Mouse (Mus musculus): ENCODE measurements around the gene Zfp583. TPM values are rescaled to one million over a fixed set of nuclear protein-coding genes. Genes with fewer than 3 reads are reported as not detected.
"Not testable (repeated sequence)": the region's sequence is repeated elsewhere in the genome, so short reads cannot be mapped to it uniquely, and the experiment has no call there.

The Zfp583 gene
- 16.9 and 17.4 TPM in 2 replicates for polyA plus RNA-seq (2015; fragmentation: Nextera tagmentation; extraction: Ambion mirVana)

DNA sequence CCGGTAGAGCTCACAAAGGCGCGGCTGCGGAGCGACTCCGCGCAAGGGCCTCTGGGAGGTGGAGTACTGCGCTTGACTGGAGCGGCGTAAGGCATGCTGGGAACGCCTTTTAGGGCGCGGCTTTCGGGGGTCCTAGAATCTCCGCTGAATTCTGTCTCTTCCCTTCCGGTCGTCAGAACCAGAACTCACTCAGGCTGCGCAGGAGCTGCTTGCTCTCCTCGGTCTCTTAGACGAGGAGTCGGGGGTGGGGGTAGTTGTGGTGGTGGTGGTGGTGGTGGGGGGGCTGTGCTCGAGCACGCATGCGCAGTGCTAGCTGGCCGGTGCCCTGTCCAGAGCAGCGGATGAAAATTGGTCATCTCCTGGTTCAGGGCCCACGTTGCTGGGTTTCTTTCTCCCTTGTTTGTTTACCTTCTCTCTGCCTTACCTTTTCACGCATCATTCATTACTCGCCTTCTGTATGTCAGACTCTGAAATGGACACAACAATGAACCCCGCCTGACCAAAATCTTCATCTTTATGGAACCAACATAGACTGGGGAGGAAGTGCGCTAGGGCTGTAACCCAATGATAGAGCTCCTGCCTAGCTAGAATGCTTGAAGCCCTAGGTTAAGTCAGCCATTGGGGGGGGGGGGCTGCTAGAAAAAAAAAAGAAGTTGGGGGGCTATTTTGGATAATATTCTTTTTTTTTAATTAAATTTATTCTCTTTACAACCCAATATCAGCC lies at the start of gene Zfp583:
Zfp583 (minus strand) TSS at position 53 of the 724 bp plus-strand sequence.
- Histone ChIP-seq H3K4me2 (ENCODE audit: low read length) (peak within 1 kb of the TSS; percentile 55), H3K4me3 (ENCODE audit: low read depth, low read length) (peak within 1 kb of the TSS; percentile 70), H3K27ac (ENCODE audit: low read length) (peak within 1 kb of the TSS; percentile 94), H3K36me3 (ENCODE audit: control insufficient read depth, insufficient read depth, low read length) (peaks cover 6% of the 10 kb centered on the region), H3K9ac (ENCODE audit: low read depth, low read length) (peak within 1 kb of the TSS; percentile 82), H3K27me3 (ENCODE audit: control insufficient read depth, insufficient read depth, low read depth, low read length) (no peaks in the 10 kb centered on the region), H3K4me1 (ENCODE audit: control insufficient read depth, insufficient read depth, low read length) (peaks cover 7% of the 10 kb centered on the region), H3K9me3 (replicated peaks; ENCODE audit: control insufficient read depth, low read length, poor library complexity, severe bottlenecking) (no peaks in the 10 kb centered on the region)
- 4% methylated on average over 31 of the region's 31 CpGs for WGBS
- peak; percentile 94 for ATAC-seq

DNA sequence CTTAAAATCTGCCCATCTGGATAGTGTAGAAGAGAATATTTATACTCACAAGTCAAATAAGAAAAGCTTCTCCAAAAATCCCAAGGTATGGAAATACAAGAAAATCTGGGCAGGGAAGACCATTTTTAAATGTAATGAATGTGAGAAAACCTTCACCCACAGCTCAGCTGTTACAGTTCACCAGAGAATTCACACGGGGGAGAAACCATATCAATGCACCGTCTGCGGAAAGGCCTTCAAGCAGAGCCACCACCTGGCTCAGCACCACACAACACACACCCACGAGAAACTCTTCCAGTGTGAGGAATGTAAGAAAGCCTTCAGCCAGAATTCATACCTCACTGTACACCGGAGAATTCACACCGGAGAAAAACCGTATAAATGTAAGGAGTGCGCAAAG lies 47.4 kb upstream of the Zfp583 start:
- H3K27ac ChIP-seq (ENCODE audit: low read length) = no peak overlapping the region
- no peak overlapping the region for H3K4me2 ChIP-seq (ENCODE audit: low read length)
- ATAC-seq = no peak
- no peak overlapping the region for H3K9ac ChIP-seq (ENCODE audit: low read depth, low read length)
- WGBS = 88% methylated on average over 8 of the region's 8 CpGs
- peaks cover 14% of the 10 kb centered on the region for H3K36me3 ChIP-seq (ENCODE audit: control insufficient read depth, insufficient read depth, low read length)
- H3K27me3 ChIP-seq (ENCODE audit: control insufficient read depth, insufficient read depth, low read depth, low read length) = no peaks in the 10 kb centered on the region
- H3K4me3 ChIP-seq (ENCODE audit: low read depth, low read length) = no peak overlapping the region
- no peaks in the 10 kb centered on the region for H3K9me3 ChIP-seq (replicated peaks; ENCODE audit: control insufficient read depth, low read length, poor library complexity, severe bottlenecking)
- H3K4me1 ChIP-seq (ENCODE audit: control insufficient read depth, insufficient read depth, low read length) = peaks cover 5% of the 10 kb centered on the region

DNA sequence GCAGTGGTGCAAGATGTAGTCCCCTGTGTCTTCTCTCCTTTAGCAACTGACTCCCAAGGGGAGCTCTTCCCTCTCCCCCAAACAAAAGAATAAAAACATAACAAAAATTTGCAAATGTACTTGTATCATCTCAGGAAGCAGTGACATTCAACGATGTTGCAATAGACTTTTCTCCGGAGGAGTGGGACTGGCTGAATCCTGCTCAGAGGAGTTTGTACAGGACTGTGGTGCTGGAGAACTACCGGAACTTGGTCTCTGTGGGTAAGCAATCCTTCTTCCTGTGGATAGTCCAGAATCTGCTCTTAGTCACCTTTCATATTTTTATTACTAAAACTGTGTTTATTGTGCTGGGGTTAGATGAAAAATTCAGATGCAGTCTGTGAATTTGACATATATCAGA lies 41.9 kb upstream of the Zfp583 start:
- Histone ChIP-seq H3K9ac (ENCODE audit: low read depth, low read length) (no peak overlapping the region), H3K36me3 (ENCODE audit: control insufficient read depth, insufficient read depth, low read length) (peaks cover 11% of the 10 kb centered on the region), H3K4me2 (ENCODE audit: low read length) (no peak overlapping the region), H3K27me3 (ENCODE audit: control insufficient read depth, insufficient read depth, low read depth, low read length) (no peaks in the 10 kb centered on the region), H3K9me3 (replicated peaks; ENCODE audit: control insufficient read depth, low read length, poor library complexity, severe bottlenecking) (no peaks in the 10 kb centered on the region), H3K4me1 (ENCODE audit: control insufficient read depth, insufficient read depth, low read length) (no peaks in the 10 kb centered on the region), H3K4me3 (ENCODE audit: low read depth, low read length) (no peak overlapping the region), H3K27ac (ENCODE audit: low read length) (no peak overlapping the region)
- no peak for ATAC-seq
- WGBS = 96% methylated on average over 3 of the region's 3 CpGs

DNA sequence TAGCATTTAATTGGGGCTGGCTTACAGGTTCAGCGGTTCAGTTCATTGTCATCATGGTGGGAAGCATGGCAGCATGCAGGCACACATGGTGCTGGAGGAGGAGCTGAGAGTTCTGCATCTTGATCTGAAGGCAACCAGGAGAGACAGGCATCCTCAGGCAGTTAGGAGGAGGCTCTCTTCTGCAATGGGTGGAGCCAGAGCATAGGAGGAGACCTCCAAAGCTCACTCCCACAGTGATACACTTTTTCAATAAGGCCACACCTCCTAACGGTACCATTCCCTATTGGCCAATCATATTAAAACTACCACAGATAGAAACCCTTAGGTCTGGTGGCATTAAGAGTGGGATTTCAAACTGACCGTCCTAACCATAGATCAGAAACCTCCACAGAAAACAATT lies 38.4 kb upstream of the Zfp583 start:
- no peak for ATAC-seq
- H3K4me3 ChIP-seq (ENCODE audit: low read depth, low read length) = no peak overlapping the region
- H3K36me3 ChIP-seq (ENCODE audit: control insufficient read depth, insufficient read depth, low read length) = no peaks in the 10 kb centered on the region
- 89% methylated on average over 3 of the region's 3 CpGs for WGBS
- no peak overlapping the region for H3K4me2 ChIP-seq (ENCODE audit: low read length)
- no peak overlapping the region for H3K9ac ChIP-seq (ENCODE audit: low read depth, low read length)
- H3K27ac ChIP-seq (ENCODE audit: low read length) = no peak overlapping the region
- no peaks in the 10 kb centered on the region for H3K9me3 ChIP-seq (replicated peaks; ENCODE audit: control insufficient read depth, low read length, poor library complexity, severe bottlenecking)
- peaks cover 5% of the 10 kb centered on the region for H3K4me1 ChIP-seq (ENCODE audit: control insufficient read depth, insufficient read depth, low read length)
- no peaks in the 10 kb centered on the region for H3K27me3 ChIP-seq (ENCODE audit: control insufficient read depth, insufficient read depth, low read depth, low read length)

DNA sequence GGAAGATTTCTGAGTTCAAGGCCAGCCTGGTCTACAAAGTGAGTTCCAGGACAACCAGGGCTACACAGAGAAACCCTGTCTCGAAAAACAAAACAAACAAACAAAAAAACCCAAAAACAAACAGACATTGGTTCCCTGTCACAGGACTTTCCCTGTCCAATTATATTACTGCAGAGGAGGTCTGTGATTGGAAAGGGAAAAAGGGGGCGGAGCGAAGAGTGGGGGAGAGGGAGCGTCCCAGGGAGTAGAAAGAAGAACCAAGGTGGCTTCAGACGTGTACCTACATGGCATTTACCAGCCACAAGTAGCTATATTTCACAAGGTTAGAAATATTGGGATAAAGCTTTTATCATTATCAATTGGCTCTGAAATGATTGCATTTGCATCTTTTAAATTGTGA lies 37.1 kb upstream of the Zfp583 start:
- not testable (repeated sequence) for H3K27ac ChIP-seq (ENCODE audit: low read length); H3K4me3 ChIP-seq (ENCODE audit: low read depth, low read length); H3K4me2 ChIP-seq (ENCODE audit: low read length); H3K9me3 ChIP-seq (replicated peaks; ENCODE audit: control insufficient read depth, low read length, poor library complexity, severe bottlenecking); H3K9ac ChIP-seq (ENCODE audit: low read depth, low read length); H3K36me3 ChIP-seq (ENCODE audit: control insufficient read depth, insufficient read depth, low read length); H3K27me3 ChIP-seq (ENCODE audit: control insufficient read depth, insufficient read depth, low read depth, low read length); ATAC-seq
- WGBS = 86% methylated on average over 5 of the region's 5 CpGs
- H3K4me1 ChIP-seq (ENCODE audit: control insufficient read depth, insufficient read depth, low read length) = peaks cover 13% of the 10 kb centered on the region

DNA sequence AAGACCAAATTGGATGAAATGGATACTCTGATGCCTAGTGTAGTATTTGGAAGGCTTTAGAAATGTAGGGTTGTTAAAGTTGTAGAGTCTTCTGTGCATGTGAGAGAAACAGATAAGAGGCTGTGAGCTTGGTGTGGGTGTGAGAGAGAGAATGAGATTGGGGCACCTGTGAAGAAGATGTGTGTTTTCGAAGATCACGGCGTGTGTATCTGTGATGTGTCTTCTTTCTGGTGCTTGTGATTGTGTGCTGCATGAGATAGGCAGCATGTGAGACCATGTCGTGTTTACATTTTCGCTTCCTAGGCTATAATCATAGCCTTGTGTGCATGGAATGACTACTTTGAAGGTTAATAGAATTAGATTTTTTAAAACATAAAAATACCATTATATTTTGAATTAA lies 36.1 kb upstream of the Zfp583 start:
- Histone ChIP-seq H3K36me3 (ENCODE audit: control insufficient read depth, insufficient read depth, low read length) (no peaks in the 10 kb centered on the region), H3K9me3 (replicated peaks; ENCODE audit: control insufficient read depth, low read length, poor library complexity, severe bottlenecking) (no peaks in the 10 kb centered on the region), H3K4me1 (ENCODE audit: control insufficient read depth, insufficient read depth, low read length) (peaks cover 13% of the 10 kb centered on the region), H3K27me3 (ENCODE audit: control insufficient read depth, insufficient read depth, low read depth, low read length) (no peaks in the 10 kb centered on the region), H3K4me2 (ENCODE audit: low read length) (no peak overlapping the region), H3K27ac (ENCODE audit: low read length) (no peak overlapping the region), H3K9ac (ENCODE audit: low read depth, low read length) (no peak overlapping the region), H3K4me3 (ENCODE audit: low read depth, low read length) (no peak overlapping the region)
- 92% methylated on average over 5 of the region's 5 CpGs for WGBS
- no peak for ATAC-seq

DNA sequence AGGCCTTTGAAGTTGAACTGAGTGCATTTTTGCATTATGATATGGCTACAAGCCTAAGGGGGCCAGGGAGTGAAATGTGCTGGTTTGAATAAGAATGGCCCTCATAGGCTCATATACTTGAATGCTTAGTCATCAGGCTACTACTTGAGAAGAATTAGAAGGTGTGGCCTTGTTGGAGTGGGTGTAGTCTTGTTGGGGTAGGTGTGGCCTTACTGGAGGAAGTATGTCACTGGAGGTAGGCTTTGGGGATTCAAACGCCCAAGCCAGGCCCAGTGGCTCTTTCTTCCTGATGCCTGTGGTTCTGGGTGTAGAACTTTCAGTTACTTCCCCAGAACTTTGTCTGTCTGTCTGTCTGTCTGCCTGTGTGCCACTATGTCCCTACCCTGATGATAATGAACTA lies 33.7 kb upstream of the Zfp583 start:
- Histone ChIP-seq H3K4me1 (ENCODE audit: control insufficient read depth, insufficient read depth, low read length) (peaks cover 18% of the 10 kb centered on the region), H3K9me3 (replicated peaks; ENCODE audit: control insufficient read depth, low read length, poor library complexity, severe bottlenecking) (no peaks in the 10 kb centered on the region), H3K4me3 (ENCODE audit: low read depth, low read length) (no peak overlapping the region), H3K27me3 (ENCODE audit: control insufficient read depth, insufficient read depth, low read depth, low read length) (no peaks in the 10 kb centered on the region), H3K9ac (ENCODE audit: low read depth, low read length) (no peak overlapping the region), H3K27ac (ENCODE audit: low read length) (no peak overlapping the region), H3K4me2 (ENCODE audit: low read length) (no peak overlapping the region), H3K36me3 (ENCODE audit: control insufficient read depth, insufficient read depth, low read length) (no peaks in the 10 kb centered on the region)
- ATAC-seq = no peak
- WGBS = 70% methylated on average over 1 of the region's 1 CpGs

DNA sequence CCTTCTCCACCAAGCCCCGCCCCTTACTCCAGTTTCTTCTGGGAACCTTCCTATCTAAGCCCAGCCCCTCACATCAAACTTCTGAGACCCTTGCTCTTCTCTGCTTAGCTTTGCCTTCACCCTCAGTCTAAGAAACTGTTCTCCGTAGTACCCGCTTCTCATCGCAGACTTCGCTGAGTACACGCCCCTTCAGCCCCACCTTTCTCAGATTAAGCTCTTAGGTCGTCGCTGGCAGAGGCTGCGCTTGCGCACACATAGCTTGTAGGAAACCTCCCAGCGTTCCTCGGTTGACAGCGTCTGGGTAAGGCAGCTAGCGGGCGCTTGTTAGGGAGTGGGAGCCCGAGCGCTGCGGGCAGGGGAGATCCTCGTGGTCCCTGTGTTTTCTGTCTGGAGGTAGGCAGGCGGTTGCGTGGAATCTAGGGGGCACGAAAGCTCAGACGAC lies 32.0 kb upstream of the Zfp583 start, which contains the start of gene Zfp78:
Zfp78 (plus strand) TSS at position 234 of the 442 bp plus-strand sequence.
- H3K9ac ChIP-seq (ENCODE audit: low read depth, low read length) = peak within 1 kb of the TSS; percentile 75
- H3K4me2 ChIP-seq (ENCODE audit: low read length) = peak within 1 kb of the TSS; percentile 75
- under 1% methylated on average over 23 of the region's 23 CpGs for WGBS
- H3K36me3 ChIP-seq (ENCODE audit: control insufficient read depth, insufficient read depth, low read length) = no peaks in the 10 kb centered on the region
- peak within 1 kb of the TSS; percentile 58 for H3K4me3 ChIP-seq (ENCODE audit: low read depth, low read length)
- peak within 1 kb of the TSS; percentile 91 for H3K27ac ChIP-seq (ENCODE audit: low read length)
- no peaks in the 10 kb centered on the region for H3K27me3 ChIP-seq (ENCODE audit: control insufficient read depth, insufficient read depth, low read depth, low read length)
- H3K9me3 ChIP-seq (replicated peaks; ENCODE audit: control insufficient read depth, low read length, poor library complexity, severe bottlenecking) = no peaks in the 10 kb centered on the region
- peaks cover 22% of the 10 kb centered on the region for H3K4me1 ChIP-seq (ENCODE audit: control insufficient read depth, insufficient read depth, low read length)
- peak; percentile 88 for ATAC-seq

DNA sequence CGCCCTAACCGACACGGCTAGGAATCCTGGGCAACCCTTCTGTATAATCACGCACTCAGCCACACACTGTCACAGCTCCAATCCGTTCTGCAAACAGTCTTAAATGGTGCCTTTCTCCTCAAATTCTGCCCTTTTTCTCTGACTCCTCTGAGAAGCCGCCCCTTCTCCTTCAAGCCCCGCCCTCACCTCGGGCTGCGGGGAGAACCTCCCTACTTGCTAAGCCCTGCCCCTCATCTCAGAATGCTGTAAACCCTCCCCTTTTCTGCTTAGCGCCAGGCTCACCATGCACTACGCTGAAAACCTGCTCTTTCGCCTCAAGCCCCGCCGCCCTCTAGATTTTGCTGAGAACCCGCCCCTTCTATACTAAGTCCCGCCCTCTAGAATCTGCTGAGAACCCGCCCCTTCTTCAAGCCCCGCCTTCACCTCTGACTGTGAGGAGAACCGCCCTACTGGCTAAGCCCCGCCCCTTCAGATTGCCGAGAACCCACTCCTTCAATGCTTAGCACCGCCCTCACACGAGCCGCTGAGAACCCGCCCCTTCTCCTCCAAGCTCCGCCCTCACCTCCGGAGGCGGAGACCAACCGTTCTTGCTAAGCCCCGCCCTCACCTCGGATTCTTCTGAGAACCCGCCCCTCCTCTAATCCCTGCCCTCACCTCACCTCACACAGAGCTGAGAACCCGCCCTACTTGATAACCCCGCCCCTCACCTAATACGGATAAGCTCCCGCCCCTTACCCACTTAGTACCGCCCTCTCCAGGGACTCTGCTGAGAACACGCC lies 31.4 kb upstream of the Zfp583 start:
- H3K27me3 ChIP-seq (ENCODE audit: control insufficient read depth, insufficient read depth, low read depth, low read length) = no peaks in the 10 kb centered on the region
- no peaks in the 10 kb centered on the region for H3K9me3 ChIP-seq (replicated peaks; ENCODE audit: control insufficient read depth, low read length, poor library complexity, severe bottlenecking)
- WGBS = 0% methylated on average over 37 of the region's 38 CpGs
- ATAC-seq = peak; percentile 93
- peak overlapping the region; percentile 58 for H3K4me3 ChIP-seq (ENCODE audit: low read depth, low read length)
- H3K4me1 ChIP-seq (ENCODE audit: control insufficient read depth, insufficient read depth, low read length) = peaks cover 22% of the 10 kb centered on the region
- peak overlapping the region; percentile 75 for H3K4me2 ChIP-seq (ENCODE audit: low read length)
- peak overlapping the region; percentile 91 for H3K27ac ChIP-seq (ENCODE audit: low read length)
- peak overlapping the region; percentile 64 for H3K9ac ChIP-seq (ENCODE audit: low read depth, low read length)
- H3K36me3 ChIP-seq (ENCODE audit: control insufficient read depth, insufficient read depth, low read length) = no peaks in the 10 kb centered on the region

Measured in midbrain, embryonic 16.5 days (tissue).